Mouse (Mus musculus): ENCODE results near the gene Ttc21a. TPM values are rescaled to one million over a fixed set of nuclear protein-coding genes. Genes with fewer than 3 reads are reported as not detected.
A peak's percentile ranks its signal among the peaks of the same experiment; 100 is the strongest.
"Not testable (repeated sequence)": the region's sequence is repeated elsewhere in the genome, so short reads cannot be mapped to it uniquely, and the experiment has no call there.

The Ttc21a gene
- total RNA-seq, 1 experiment: 0.40 TPM

GRCm38 (mm10) chr9:120010781-120011511 lies 73.5 kb downstream of the Ttc21a start:
- Histone ChIP-seq H3K4me1 (ENCODE audit: control insufficient read depth in 2 of 2, insufficient read depth in 2 of 2, low read length in 2 of 2, poor library complexity in 1 of 2) (peaks cover 14 to 29% of the 10 kb centered on the region in 2 experiments), H3K27ac (ENCODE audit: insufficient read depth, low read depth, low read length, poor library complexity, severe bottlenecking) (peak overlapping the region; percentile 41; the same call in 1 of the 2 replicates), H3K9ac (ENCODE audit: insufficient read depth, low read depth, low read length, poor library complexity, severe bottlenecking) (peak overlapping the region; percentile 67), H3K36me3 (ENCODE audit: control insufficient read depth, insufficient read depth, low read length, poor library complexity, severe bottlenecking) (no peaks in the 10 kb centered on the region), H3K9me3 (ENCODE audit: control insufficient read depth, insufficient read depth, low read depth, low read length) (no peaks in the 10 kb centered on the region), H3K4me3 (ENCODE audit: insufficient read depth in 1 of 2, low read depth in 1 of 2, low read length in 2 of 2, poor library complexity in 1 of 2, severe bottlenecking in 1 of 2) (peak overlapping the region; percentile 52 to 58)
- TF ChIP-seq CHD2 (IDR thresholded peaks at IDR 0.05; ENCODE audit: low read depth, low read length): no peak
- TF ChIP-seq ZNF384 (IDR thresholded peaks at IDR 0.05; ENCODE audit: low read depth, low read length): no peak
- no peak for TF ChIP-seq MAFK (IDR thresholded peaks at IDR 0.05; ENCODE audit: insufficient read depth, low read depth, low read length)
- no peak for TF ChIP-seq ZC3H11A (IDR thresholded peaks at IDR 0.05; ENCODE audit: borderline replicate concordance, low read depth, low read length)
- no peak for TF ChIP-seq HCFC1 (IDR thresholded peaks at IDR 0.05; ENCODE audit: borderline replicate concordance, insufficient read depth, low read length)
- peak; percentile 93 for DNase-seq (ENCODE audit: low read depth, low spot score)
- in situ Hi-C loops (cut with MboI; ENCODE audit: low sequenced_read_pairs in 2 of 2, unreplicated experiment in 2 of 2): no loop called here

GRCm38 (mm10) chr9:120011533-120011932 lies 74.1 kb downstream of the Ttc21a start:
- Histone ChIP-seq H3K9me3 (ENCODE audit: control insufficient read depth, insufficient read depth, low read depth, low read length) (no peaks in the 10 kb centered on the region), H3K9ac (ENCODE audit: insufficient read depth, low read depth, low read length, poor library complexity, severe bottlenecking) (no peak overlapping the region; the same call in 1 of the 2 replicates), H3K27ac (ENCODE audit: insufficient read depth, low read depth, low read length, poor library complexity, severe bottlenecking) (no peak overlapping the region), H3K4me1 (ENCODE audit: control insufficient read depth in 2 of 2, insufficient read depth in 2 of 2, low read length in 2 of 2, poor library complexity in 1 of 2) (peaks cover 14 to 25% of the 10 kb centered on the region in 2 experiments), H3K4me3 (ENCODE audit: insufficient read depth in 1 of 2, low read depth in 1 of 2, low read length in 2 of 2, poor library complexity in 1 of 2, severe bottlenecking in 1 of 2) (peak overlapping the region in 1 of 2 experiments; percentile 22; a peak in 2 of 4 replicates), H3K36me3 (ENCODE audit: control insufficient read depth, insufficient read depth, low read length, poor library complexity, severe bottlenecking) (no peaks in the 10 kb centered on the region)
- DNase-seq (ENCODE audit: low read depth, low spot score): peak; percentile 80
- in situ Hi-C loops (cut with MboI; ENCODE audit: low sequenced_read_pairs in 2 of 2, unreplicated experiment in 2 of 2): no loop called here
- no peak for TF ChIP-seq ZC3H11A (IDR thresholded peaks at IDR 0.05; ENCODE audit: borderline replicate concordance, low read depth, low read length)
- peak; percentile 37; the same call in 1 of the 2 replicates for TF ChIP-seq HCFC1 (IDR thresholded peaks at IDR 0.05; ENCODE audit: borderline replicate concordance, insufficient read depth, low read length)

- H3K4me1 ChIP-seq (ENCODE audit: control insufficient read depth in 2 of 2, insufficient read depth in 2 of 2, low read length in 2 of 2, poor library complexity in 1 of 2): peaks cover 14 to 23% of the 10 kb centered on the region in 2 experiments
- H3K36me3 ChIP-seq (ENCODE audit: control insufficient read depth, insufficient read depth, low read length, poor library complexity, severe bottlenecking); H3K4me3 ChIP-seq (ENCODE audit: insufficient read depth in 1 of 2, low read depth in 1 of 2, low read length in 2 of 2, poor library complexity in 1 of 2, severe bottlenecking in 1 of 2); H3K27ac ChIP-seq (ENCODE audit: insufficient read depth, low read depth, low read length, poor library complexity, severe bottlenecking); H3K9me3 ChIP-seq (ENCODE audit: control insufficient read depth, insufficient read depth, low read depth, low read length); H3K9ac ChIP-seq (ENCODE audit: insufficient read depth, low read depth, low read length, poor library complexity, severe bottlenecking); DNase-seq (ENCODE audit: low read depth, low spot score); in situ Hi-C loops (cut with MboI; ENCODE audit: low sequenced_read_pairs in 2 of 2, unreplicated experiment in 2 of 2): not testable (repeated sequence)
Measured at GRCm38 (mm10) chr9:120012161-120012560, 74.8 kb downstream of the Ttc21a start.

- Histone ChIP-seq H3K36me3 (ENCODE audit: control insufficient read depth, insufficient read depth, low read length, poor library complexity, severe bottlenecking) (no peaks in the 10 kb centered on the region), H3K9ac (ENCODE audit: insufficient read depth, low read depth, low read length, poor library complexity, severe bottlenecking) (no peak overlapping the region), H3K9me3 (ENCODE audit: control insufficient read depth, insufficient read depth, low read depth, low read length) (no peaks in the 10 kb centered on the region), H3K4me3 (ENCODE audit: insufficient read depth in 1 of 2, low read depth in 1 of 2, low read length in 2 of 2, poor library complexity in 1 of 2, severe bottlenecking in 1 of 2) (no peak overlapping the region), H3K4me1 (ENCODE audit: control insufficient read depth in 2 of 2, insufficient read depth in 2 of 2, low read length in 2 of 2, poor library complexity in 1 of 2) (peaks cover 14 to 18% of the 10 kb centered on the region in 2 experiments), H3K27ac (ENCODE audit: insufficient read depth, low read depth, low read length, poor library complexity, severe bottlenecking) (no peak overlapping the region)
- in situ Hi-C loops (cut with MboI; ENCODE audit: low sequenced_read_pairs in 2 of 2, unreplicated experiment in 2 of 2): no loop called here
- no peak for TF ChIP-seq ZNF384 (IDR thresholded peaks at IDR 0.05; ENCODE audit: low read depth, low read length)
- TF ChIP-seq ZC3H11A (IDR thresholded peaks at IDR 0.05; ENCODE audit: borderline replicate concordance, low read depth, low read length): no peak
- no peak for TF ChIP-seq CHD2 (IDR thresholded peaks at IDR 0.05; ENCODE audit: low read depth, low read length)
- no peak for TF ChIP-seq HCFC1 (IDR thresholded peaks at IDR 0.05; ENCODE audit: borderline replicate concordance, insufficient read depth, low read length)
- no peak for TF ChIP-seq MAFK (IDR thresholded peaks at IDR 0.05; ENCODE audit: insufficient read depth, low read depth, low read length)
- no peak for DNase-seq (ENCODE audit: low read depth, low spot score)
Measured at GRCm38 (mm10) chr9:120012781-120013180, 75.4 kb downstream of the Ttc21a start.
